Mouse (Mus musculus) kidney, postnatal 0 days (tissue): ENCODE measurements at regions not wholly inside any gene's neighbourhood (a gene's known extent, or its start where the extent isn't known, plus 50 kb on each side); places are given as distances from the start of the nearest gene placed in this dataset.

Experiments used
- ATAC-seq: fragments of 200-750 bp; cut with Nextera tagmentation; replicated peaks from 2 replicates; pipeline ENCODE4 v1.8.0; 2017; ENCODE audit warnings: low read depth, moderate number of reproducible peaks, moderate TSS enrichment, moderate library complexity; ENCODE audit not compliant: low FRiP score
- DNase-seq: peaks from one replicate; pipeline ENCODE4 v3.0.0-alpha.2; 2016; ENCODE audit warnings: low spot score
- H3K27ac ChIP-seq: fragments of 300-500 bp; sonication (generic); 2 replicates; pipeline ENCODE4 v1.5.1; 2014; ENCODE audit warnings: mild to moderate bottlenecking
- H3K27me3 ChIP-seq: fragments of 300-500 bp; sonication (generic); 2 replicates; pipeline ENCODE4 v1.6.1; 2014; ENCODE audit warnings: low read length, mixed read lengths; ENCODE audit not compliant: insufficient read depth
- H3K36me3 ChIP-seq: fragments of 300-500 bp; sonication (generic); 2 replicates; pipeline ENCODE4 v1.6.1; 2014; ENCODE audit warnings: low read length, mixed read lengths; ENCODE audit not compliant: insufficient read depth
- H3K4me1 ChIP-seq: fragments of 300-500 bp; sonication (generic); replicated peaks from 2 replicates; pipeline ENCODE4 v1.6.1; 2014; ENCODE audit warnings: antibody characterized with exemption, low read length, mixed read lengths; ENCODE audit not compliant: insufficient read depth
- H3K4me2 ChIP-seq: fragments of 300-500 bp; sonication (generic); 2 replicates; pipeline ENCODE4 v1.6.1; 2014; ENCODE audit warnings: mild to moderate bottlenecking, low read length, moderate library complexity, mixed read lengths
- H3K4me3 ChIP-seq: fragments of 300-500 bp; sonication (generic); replicated peaks from 2 replicates; pipeline ENCODE4 v1.5.1; 2014; ENCODE audit warnings: low read depth, low read length
- H3K9ac ChIP-seq: fragments of 300-500 bp; sonication (generic); 2 replicates; pipeline ENCODE4 v1.6.1; 2014; ENCODE audit warnings: low read depth, low read length
- H3K9me3 ChIP-seq: fragments of 300-500 bp; sonication (generic); replicated peaks from 2 replicates; pipeline ENCODE4 v1.6.1; 2016; ENCODE audit warnings: low read length, inconsistent platforms, mixed read lengths
- CTCF ChIP-seq: IDR thresholded peaks from 2 replicates; pipeline ENCODE4 v1.5.1; 2016; ENCODE audit warnings: antibody characterized with exemption, low read depth, mild to moderate bottlenecking, moderate library complexity
- WGBS: fragments of 180-500 bp; shearing (Covaris S2); extraction: QIAGEN DNeasy Blood & Tissue Kit; methylation state at CpG from one replicate; pipeline ENCODE4 v1.1.7; 2014; 5-methylcytosine and 5-hydroxymethylcytosine counted together

DNA sequence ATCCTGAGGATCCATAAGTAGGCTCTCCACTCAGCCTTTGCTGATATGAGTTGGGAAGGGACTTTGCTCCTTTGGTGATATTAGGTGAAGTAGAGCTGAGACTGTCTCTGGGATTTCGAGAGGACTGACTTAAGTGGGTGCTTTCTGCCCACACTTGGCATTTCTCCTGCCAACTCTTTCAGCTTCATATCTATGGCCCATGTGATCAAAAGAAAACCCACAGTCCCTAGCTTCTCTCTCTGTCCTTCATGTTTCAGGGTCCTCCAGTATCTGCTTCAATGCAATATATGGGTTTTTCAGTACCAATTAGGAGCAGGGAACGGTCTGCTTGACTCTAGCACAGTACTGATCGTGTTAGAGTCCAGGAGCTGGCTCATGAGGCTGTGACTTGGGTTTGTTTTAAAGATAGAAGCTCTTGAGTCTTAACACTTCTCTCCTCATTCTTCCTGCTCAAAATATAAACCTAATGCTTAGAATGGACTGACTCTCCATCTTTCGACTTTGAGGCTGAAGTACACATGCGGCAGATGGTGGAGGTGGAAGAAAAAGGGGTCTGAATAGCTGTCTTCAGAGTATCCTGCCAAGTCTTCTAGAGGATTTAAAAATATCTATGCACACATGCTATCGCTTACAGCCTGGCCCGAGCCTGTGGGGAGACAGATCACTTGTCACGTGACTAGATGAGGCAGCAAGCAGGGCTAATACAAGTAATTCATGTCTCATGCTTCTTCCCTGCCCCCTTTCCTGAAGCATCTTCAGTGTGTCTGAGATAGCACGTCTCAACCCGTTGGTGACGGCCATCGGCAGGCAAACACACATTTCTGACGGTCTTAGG lies 189.2 kb downstream of the Mex3b start:
- Histone ChIP-seq H3K4me3 (no peak overlapping the region), H3K4me2 (no peak overlapping the region), H3K9me3 (no peaks in the 10 kb centered on the region), H3K27ac (no peak overlapping the region), H3K36me3 (no peaks in the 10 kb centered on the region), H3K9ac (no peak overlapping the region), H3K27me3 (no peaks in the 10 kb centered on the region), H3K4me1 (no peaks in the 10 kb centered on the region)
- no peak for TF ChIP-seq CTCF
- DNase-seq (no peak), ATAC-seq (no peak)
- 84% methylated on average over 13 of the region's 13 CpGs for WGBS

GRCm38 (mm10) chr7:83060318-83060717 lies 193.2 kb downstream of the Mex3b start:
- no peak for DNase-seq
- Histone ChIP-seq H3K4me3 (no peak overlapping the region), H3K9me3 (no peaks in the 10 kb centered on the region), H3K27ac (no peak overlapping the region), H3K9ac (no peak overlapping the region), H3K27me3 (no peaks in the 10 kb centered on the region), H3K4me2 (no peak overlapping the region), H3K36me3 (no peaks in the 10 kb centered on the region), H3K4me1 (no peaks in the 10 kb centered on the region)
- ATAC-seq: no peak
- no peak for TF ChIP-seq CTCF
- 34% methylated on average over 3 of the region's 3 CpGs for WGBS

- no peak for ATAC-seq
- no peak overlapping the region for H3K27ac ChIP-seq
- H3K36me3 ChIP-seq: no peaks in the 10 kb centered on the region
- no peaks in the 10 kb centered on the region for H3K27me3 ChIP-seq
- no peak overlapping the region for H3K9ac ChIP-seq
- DNase-seq: peak; percentile 5
- no peak for TF ChIP-seq CTCF
- H3K9me3 ChIP-seq: no peaks in the 10 kb centered on the region
- no peak overlapping the region for H3K4me2 ChIP-seq
- H3K4me1 ChIP-seq: no peaks in the 10 kb centered on the region
- WGBS: 23% methylated on average over 5 of the region's 5 CpGs
- H3K4me3 ChIP-seq: no peak overlapping the region
These were observed 193.6 kb downstream of the Mex3b start for GRCm38 (mm10) chr7:83060733-83061132.

GRCm38 (mm10) chr7:83061197-83061893 lies 194.2 kb downstream of the Mex3b start:
- no peak overlapping the region for H3K27ac ChIP-seq
- no peaks in the 10 kb centered on the region for H3K36me3 ChIP-seq
- H3K4me3 ChIP-seq: no peak overlapping the region
- H3K4me2 ChIP-seq: no peak overlapping the region
- no peak overlapping the region for H3K9ac ChIP-seq
- H3K27me3 ChIP-seq: no peaks in the 10 kb centered on the region
- H3K9me3 ChIP-seq: no peaks in the 10 kb centered on the region
- no peak for DNase-seq
- TF ChIP-seq CTCF: no peak
- no peak for ATAC-seq
- no peaks in the 10 kb centered on the region for H3K4me1 ChIP-seq
- 67% methylated on average over 7 of the region's 7 CpGs for WGBS

- Histone ChIP-seq H3K36me3 (no peaks in the 10 kb centered on the region), H3K27ac (no peak overlapping the region), H3K27me3 (no peaks in the 10 kb centered on the region), H3K9me3 (no peaks in the 10 kb centered on the region), H3K4me3 (no peak overlapping the region), H3K4me1 (no peaks in the 10 kb centered on the region), H3K4me2 (no peak overlapping the region), H3K9ac (no peak overlapping the region)
- WGBS: 91% methylated on average over 6 of the region's 6 CpGs
- DNase-seq: no peak
- TF ChIP-seq CTCF: no peak
- ATAC-seq: no peak
These were observed 194.9 kb downstream of the Mex3b start for GRCm38 (mm10) chr7:83061894-83062477.

DNA sequence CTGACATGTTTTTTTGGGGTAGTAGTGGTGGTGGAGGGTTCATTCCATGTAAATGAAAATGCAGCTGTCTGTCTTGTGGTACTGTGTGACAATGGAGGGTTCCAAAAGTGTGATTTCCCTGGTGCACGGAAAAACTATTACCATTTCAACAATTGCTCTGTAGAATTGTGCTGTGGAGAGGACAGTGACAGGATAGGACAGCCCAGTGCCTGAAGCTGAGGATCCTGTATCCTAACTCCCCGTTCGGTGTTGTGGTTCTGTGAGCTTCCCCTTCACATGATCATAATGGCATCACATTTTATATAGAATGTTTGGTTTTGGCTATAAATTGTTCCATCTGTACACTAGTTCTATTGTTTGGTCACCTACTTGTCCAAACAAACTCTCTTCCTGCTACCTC lies 196.4 kb downstream of the Mex3b start:
- no peak for TF ChIP-seq CTCF
- no peak overlapping the region for H3K9ac ChIP-seq
- H3K27ac ChIP-seq: no peak overlapping the region
- ATAC-seq (no peak), DNase-seq (no peak)
- H3K9me3 ChIP-seq: no peaks in the 10 kb centered on the region
- no peaks in the 10 kb centered on the region for H3K27me3 ChIP-seq
- WGBS: 77% methylated on average over 3 of the region's 3 CpGs
- no peak overlapping the region for H3K4me3 ChIP-seq
- no peak overlapping the region for H3K4me2 ChIP-seq
- H3K4me1 ChIP-seq: no peaks in the 10 kb centered on the region
- H3K36me3 ChIP-seq: no peaks in the 10 kb centered on the region
